Mouse (Mus musculus) ES-Bruce4 (cell line): ENCODE measurements around the gene Nup188.

Source experiments
- CTCF ChIP-seq: IDR thresholded peaks from one replicate; pipeline ENCODE4 v1.8.1; 2011; ENCODE audit warnings: low read depth, low read length
- EP300 ChIP-seq: IDR thresholded peaks from 2 replicates; pipeline ENCODE4 v1.6.1; 2011; ENCODE audit warnings: low read depth, low read length; ENCODE audit not compliant: insufficient read depth
- POLR2A ChIP-seq: IDR thresholded peaks from one replicate; pipeline ENCODE4 v1.8.1; 2011; ENCODE audit warnings: low read length; ENCODE audit not compliant: insufficient read depth

- no peak for TF ChIP-seq EP300
- TF ChIP-seq CTCF = no peak
- no peak for TF ChIP-seq POLR2A
Observed at GRCm38 (mm10) chr2:30311481-30311880, 25.3 kb downstream of the Nup188 start.
